Mouse (Mus musculus): Measurements from ENCODE around the gene Tspan5. TPM values are rescaled to one million over a fixed set of nuclear protein-coding genes. Genes with fewer than 3 reads are reported as not detected.

Gene Tspan5
- polyA plus RNA-seq, 1 experiment from 2014 or later = 97.0 TPM

- no peak overlapping the region for H3K4me2 ChIP-seq
- H3K4me3 ChIP-seq = no peak overlapping the region
- 91% methylated on average over 2 of the region's 2 CpGs for WGBS
- no peak overlapping the region for H3K9ac ChIP-seq
- H3K27me3 ChIP-seq = no peaks in the 10 kb centered on the region
- H3K27ac ChIP-seq = no peak overlapping the region
- ATAC-seq (ENCODE audit: low FRiP score) = no peak
- no peaks in the 10 kb centered on the region for H3K9me3 ChIP-seq
- peaks cover 8% of the 10 kb centered on the region for H3K4me1 ChIP-seq (replicated peaks)
- no peaks in the 10 kb centered on the region for H3K36me3 ChIP-seq
These were observed 167.3 kb downstream of the Tspan5 start for GRCm38 (mm10) chr3:138909313-138909712.

GRCm38 (mm10) chr3:138912504-138912903 is 170.5 kb downstream of the Tspan5 start:
- WGBS = 91% methylated on average over 8 of the region's 8 CpGs
- H3K4me3 ChIP-seq = no peak overlapping the region
- ATAC-seq (ENCODE audit: low FRiP score) = no peak
- H3K27ac ChIP-seq = no peak overlapping the region
- no peak overlapping the region for H3K4me2 ChIP-seq
- H3K36me3 ChIP-seq = no peaks in the 10 kb centered on the region
- no peaks in the 10 kb centered on the region for H3K27me3 ChIP-seq
- H3K9ac ChIP-seq = no peak overlapping the region
- H3K9me3 ChIP-seq = no peaks in the 10 kb centered on the region
- no peaks in the 10 kb centered on the region for H3K4me1 ChIP-seq (replicated peaks)

GRCm38 (mm10) chr3:138914626-138915288 is 172.8 kb downstream of the Tspan5 start:
- no peak overlapping the region for H3K9ac ChIP-seq
- H3K9me3 ChIP-seq = no peaks in the 10 kb centered on the region
- peaks cover 3% of the 10 kb centered on the region for H3K36me3 ChIP-seq
- no peak overlapping the region for H3K4me2 ChIP-seq
- 73% methylated on average over 8 of the region's 8 CpGs for WGBS
- H3K4me3 ChIP-seq = no peak overlapping the region
- H3K27ac ChIP-seq = no peak overlapping the region
- no peaks in the 10 kb centered on the region for H3K27me3 ChIP-seq
- ATAC-seq (ENCODE audit: low FRiP score) = no peak
- H3K4me1 ChIP-seq (replicated peaks) = no peaks in the 10 kb centered on the region

GRCm38 (mm10) chr3:138916591-138916990 is 174.6 kb downstream of the Tspan5 start:
- no peak for ATAC-seq (ENCODE audit: low FRiP score)
- H3K9ac ChIP-seq = no peak overlapping the region
- peaks cover 4% of the 10 kb centered on the region for H3K36me3 ChIP-seq
- no peak overlapping the region for H3K4me3 ChIP-seq
- H3K4me1 ChIP-seq (replicated peaks) = no peaks in the 10 kb centered on the region
- no peaks in the 10 kb centered on the region for H3K9me3 ChIP-seq
- H3K27ac ChIP-seq = no peak overlapping the region
- no peaks in the 10 kb centered on the region for H3K27me3 ChIP-seq
- 94% methylated on average over 4 of the region's 4 CpGs for WGBS
- H3K4me2 ChIP-seq = no peak overlapping the region

GRCm38 (mm10) chr3:138917016-138917415 is 175.0 kb downstream of the Tspan5 start:
- Histone ChIP-seq H3K4me2 (no peak overlapping the region), H3K9me3 (no peaks in the 10 kb centered on the region), H3K4me3 (no peak overlapping the region), H3K4me1 (replicated peaks) (no peaks in the 10 kb centered on the region), H3K9ac (no peak overlapping the region), H3K36me3 (peaks cover 4% of the 10 kb centered on the region), H3K27ac (no peak overlapping the region), H3K27me3 (no peaks in the 10 kb centered on the region)
- 87% methylated on average over 4 of the region's 4 CpGs for WGBS
- no peak for ATAC-seq (ENCODE audit: low FRiP score)

GRCm38 (mm10) chr3:138918241-138918640 is 176.2 kb downstream of the Tspan5 start:
- Histone ChIP-seq H3K4me2 (no peak overlapping the region), H3K27me3 (no peaks in the 10 kb centered on the region), H3K4me3 (no peak overlapping the region), H3K9ac (no peak overlapping the region), H3K4me1 (replicated peaks) (no peaks in the 10 kb centered on the region), H3K27ac (no peak overlapping the region), H3K36me3 (peaks cover 4% of the 10 kb centered on the region), H3K9me3 (no peaks in the 10 kb centered on the region)
- WGBS = 95% methylated on average over 4 of the region's 4 CpGs
- no peak for ATAC-seq (ENCODE audit: low FRiP score)

GRCm38 (mm10) chr3:138926161-138926560 is 184.2 kb downstream of the Tspan5 start:
- no peak overlapping the region for H3K9ac ChIP-seq
- H3K36me3 ChIP-seq = peaks cover 27% of the 10 kb centered on the region
- WGBS = 82% methylated on average over 8 of the region's 8 CpGs
- no peaks in the 10 kb centered on the region for H3K4me1 ChIP-seq (replicated peaks)
- no peak overlapping the region for H3K27ac ChIP-seq
- ATAC-seq (ENCODE audit: low FRiP score) = no peak
- no peaks in the 10 kb centered on the region for H3K9me3 ChIP-seq
- H3K4me2 ChIP-seq = no peak overlapping the region
- H3K4me3 ChIP-seq = no peak overlapping the region
- no peaks in the 10 kb centered on the region for H3K27me3 ChIP-seq

GRCm38 (mm10) chr3:138927437-138927836 is 185.4 kb downstream of the Tspan5 start:
- peaks cover 27% of the 10 kb centered on the region for H3K36me3 ChIP-seq
- H3K9ac ChIP-seq = no peak overlapping the region
- H3K27me3 ChIP-seq = no peaks in the 10 kb centered on the region
- no peak overlapping the region for H3K4me2 ChIP-seq
- WGBS = 94% methylated on average over 4 of the region's 4 CpGs
- no peak for ATAC-seq (ENCODE audit: low FRiP score)
- no peaks in the 10 kb centered on the region for H3K9me3 ChIP-seq
- no peak overlapping the region for H3K4me3 ChIP-seq
- no peak overlapping the region for H3K27ac ChIP-seq
- no peaks in the 10 kb centered on the region for H3K4me1 ChIP-seq (replicated peaks)

GRCm38 (mm10) chr3:138936780-138937179 is 194.8 kb downstream of the Tspan5 start:
- 95% methylated on average over 8 of the region's 8 CpGs for WGBS
- Histone ChIP-seq H3K36me3 (peaks cover 44% of the 10 kb centered on the region), H3K4me3 (no peak overlapping the region), H3K9me3 (0 out of 2 replicates have a peak, but pooled peaks cover 4% of the 10 kb centered on the region), H3K27ac (no peak overlapping the region), H3K4me1 (replicated peaks) (0 out of 2 replicates have a peak, but pooled peaks cover 6% of the 10 kb centered on the region), H3K27me3 (no peaks in the 10 kb centered on the region), H3K9ac (no peak overlapping the region), H3K4me2 (no peak overlapping the region)
- no peak for ATAC-seq (ENCODE audit: low FRiP score)

GRCm38 (mm10) chr3:138937241-138937640 is 195.2 kb downstream of the Tspan5 start:
- no peak for ATAC-seq (ENCODE audit: low FRiP score)
- Histone ChIP-seq H3K27me3 (no peaks in the 10 kb centered on the region), H3K4me2 (no peak overlapping the region), H3K36me3 (peaks cover 44% of the 10 kb centered on the region), H3K9ac (no peak overlapping the region), H3K9me3 (0 out of 2 replicates have a peak, but pooled peaks cover 4% of the 10 kb centered on the region), H3K27ac (no peak overlapping the region), H3K4me1 (replicated peaks) (0 out of 2 replicates have a peak, but pooled peaks cover 6% of the 10 kb centered on the region), H3K4me3 (no peak overlapping the region)
- WGBS = 97% methylated on average over 10 of the region's 10 CpGs

- 36% methylated on average over 9 of the region's 9 CpGs for WGBS
- H3K4me2 ChIP-seq = no peak overlapping the region
- H3K9ac ChIP-seq = no peak overlapping the region
- no peaks in the 10 kb centered on the region for H3K27me3 ChIP-seq
- peaks cover 50% of the 10 kb centered on the region for H3K36me3 ChIP-seq
- no peaks in the 10 kb centered on the region for H3K9me3 ChIP-seq
- H3K4me1 ChIP-seq (replicated peaks) = 0 out of 2 replicates have a peak, but pooled peaks cover 6% of the 10 kb centered on the region
- ATAC-seq (ENCODE audit: low FRiP score) = no peak
- no peak overlapping the region for H3K27ac ChIP-seq
- H3K4me3 ChIP-seq = no peak overlapping the region
These were observed 199.6 kb downstream of the Tspan5 start for GRCm38 (mm10) chr3:138941604-138942003.

GRCm38 (mm10) chr3:138945516-138945915 is 203.5 kb downstream of the Tspan5 start:
- H3K4me1 ChIP-seq (replicated peaks) = 0 out of 2 replicates have a peak, but pooled peaks cover 6% of the 10 kb centered on the region
- H3K4me2 ChIP-seq = no peak overlapping the region
- no peak overlapping the region for H3K27ac ChIP-seq
- H3K36me3 ChIP-seq = peaks cover 32% of the 10 kb centered on the region
- no peaks in the 10 kb centered on the region for H3K9me3 ChIP-seq
- no peak overlapping the region for H3K4me3 ChIP-seq
- H3K9ac ChIP-seq = no peak overlapping the region
- H3K27me3 ChIP-seq = no peaks in the 10 kb centered on the region
- WGBS = 85% methylated on average over 3 of the region's 3 CpGs
- no peak for ATAC-seq (ENCODE audit: low FRiP score)

GRCm38 (mm10) chr3:138949081-138949480 is 207.1 kb downstream of the Tspan5 start:
- peaks cover 40% of the 10 kb centered on the region for H3K36me3 ChIP-seq
- H3K9me3 ChIP-seq = no peaks in the 10 kb centered on the region
- H3K27me3 ChIP-seq = no peaks in the 10 kb centered on the region
- H3K9ac ChIP-seq = no peak overlapping the region
- WGBS = 95% methylated on average over 9 of the region's 9 CpGs
- H3K4me3 ChIP-seq = no peak overlapping the region
- no peak overlapping the region for H3K4me2 ChIP-seq
- H3K27ac ChIP-seq = no peak overlapping the region
- no peak for ATAC-seq (ENCODE audit: low FRiP score)
- H3K4me1 ChIP-seq (replicated peaks) = no peaks in the 10 kb centered on the region

All from hindbrain, embryonic 13.5 days (tissue).